8 mouse cellular contexts compared by ENCODE assay signal in genomic region chr16:95823803-95824202, GRCm38 (mm10).
DNase-seq lines count a peak whose midpoint lies in the region; ATAC-seq lines count a peak whose summit lies in the region.

No protein-coding gene starts in this region.

- H3K9me3 ChIP-seq in kidney, embryonic 14.5 days (ENCODE audit: control insufficient read depth, low read length): no peaks in the 10 kb centered on the region
- no peaks in the 10 kb centered on the region for H3K9me3 ChIP-seq in intestine, embryonic 15.5 days

- no peak overlapping the region for H3K4me2 ChIP-seq in kidney, embryonic 14.5 days (replicated peaks; ENCODE audit: low read depth, low read length)
- no peak overlapping the region for H3K4me2 ChIP-seq in intestine, embryonic 15.5 days (replicated peaks)

- ATAC-seq in kidney, embryonic 14.5 days (ENCODE audit: low FRiP score, low TSS enrichment): no peak
- 0 out of 2 replicates have a peak, but pooled peaks have one; percentile 14 for ATAC-seq in intestine, embryonic 15.5 days

- H3K27ac ChIP-seq in kidney, embryonic 14.5 days (ENCODE audit: low read depth, low read length): peak overlapping the region; percentile 79; the same call in 1 of the 2 replicates
- peak overlapping the region; percentile 81 for H3K27ac ChIP-seq in intestine, embryonic 15.5 days

- 25% methylated on average over 6 of the region's 6 CpGs for WGBS in kidney, embryonic 14.5 days
- WGBS in intestine, embryonic 15.5 days: 51% methylated on average over 6 of the region's 6 CpGs

- DNase-seq in kidney, postnatal 36 days: no peak
- DNase-seq in thymus, postnatal 14 days: peak; percentile 56
- DNase-seq in thymus, adult 18-20 months: no peak
- no peak for DNase-seq in cerebellum, adult 18-20 months
- no peak for DNase-seq in urinary bladder, postnatal 25 days (ENCODE audit: low spot score)
- DNase-seq in cerebellum, postnatal 14 days: no peak

- H3K4me3 ChIP-seq in kidney, embryonic 14.5 days (ENCODE audit: low read length): no peak overlapping the region
- H3K4me3 ChIP-seq in intestine, embryonic 15.5 days (replicated peaks): no peak overlapping the region

- no peaks in the 10 kb centered on the region for H3K27me3 ChIP-seq in kidney, embryonic 14.5 days (ENCODE audit: control insufficient read depth, insufficient read depth, low read length)
- no peaks in the 10 kb centered on the region for H3K27me3 ChIP-seq in intestine, embryonic 15.5 days (replicated peaks)

- H3K4me1 ChIP-seq in kidney, embryonic 14.5 days (ENCODE audit: control insufficient read depth, insufficient read depth, low read length): peaks cover 21% of the 10 kb centered on the region
- H3K4me1 ChIP-seq in intestine, embryonic 15.5 days (replicated peaks): peaks cover 22% of the 10 kb centered on the region

- no peaks in the 10 kb centered on the region for H3K36me3 ChIP-seq in kidney, embryonic 14.5 days (ENCODE audit: control insufficient read depth, insufficient read depth, low read length)
- H3K36me3 ChIP-seq in intestine, embryonic 15.5 days: no peaks in the 10 kb centered on the region

- H3K9ac ChIP-seq in kidney, embryonic 14.5 days (ENCODE audit: low read depth, low read length): no peak overlapping the region
- no peak overlapping the region for H3K9ac ChIP-seq in intestine, embryonic 15.5 days
